Mouse (Mus musculus): ENCODE measurements around the gene Yipf6. TPM values are rescaled to one million over a fixed set of nuclear protein-coding genes. Genes with fewer than 3 reads are reported as not detected.
"Not testable (repeated sequence)": the region's sequence is repeated elsewhere in the genome, so short reads cannot be mapped to it uniquely, and the experiment has no call there.

Gene Yipf6
- polyA plus RNA-seq, 1 experiment: 24.8 TPM

- H3K27ac ChIP-seq (ENCODE audit: insufficient read depth, low read length): no peak overlapping the region
- H3K27me3 ChIP-seq (ENCODE audit: control insufficient read depth, insufficient read depth, low read length, poor library complexity, severe bottlenecking): no peaks in the 10 kb centered on the region
- no peaks in the 10 kb centered on the region for H3K9me3 ChIP-seq (replicated peaks; ENCODE audit: control insufficient read depth, insufficient read depth, low read length, poor library complexity, severe bottlenecking)
- H3K9ac ChIP-seq (ENCODE audit: low read depth, poor library complexity, severe bottlenecking): no peak overlapping the region
- no peaks in the 10 kb centered on the region for H3K36me3 ChIP-seq (ENCODE audit: control insufficient read depth, insufficient read depth, low read length, poor library complexity, severe bottlenecking)
- H3K4me3 ChIP-seq (ENCODE audit: low read depth, low read length): no peak overlapping the region
- TF ChIP-seq POLR2A (IDR thresholded peaks at IDR 0.05; ENCODE audit: insufficient read depth, low read length) (no peak), EP300 (IDR thresholded peaks at IDR 0.05; ENCODE audit: insufficient read depth, low read depth, low read length) (no peak), CTCF (IDR thresholded peaks at IDR 0.05; ENCODE audit: low read depth, low read length) (no peak)
- H3K4me1 ChIP-seq (ENCODE audit: control insufficient read depth, insufficient read depth, low read length): no peaks in the 10 kb centered on the region
Observed at GRCm38 (mm10) chrX:98963742-98964141, 27.6 kb downstream of the Yipf6 start.

DNA sequence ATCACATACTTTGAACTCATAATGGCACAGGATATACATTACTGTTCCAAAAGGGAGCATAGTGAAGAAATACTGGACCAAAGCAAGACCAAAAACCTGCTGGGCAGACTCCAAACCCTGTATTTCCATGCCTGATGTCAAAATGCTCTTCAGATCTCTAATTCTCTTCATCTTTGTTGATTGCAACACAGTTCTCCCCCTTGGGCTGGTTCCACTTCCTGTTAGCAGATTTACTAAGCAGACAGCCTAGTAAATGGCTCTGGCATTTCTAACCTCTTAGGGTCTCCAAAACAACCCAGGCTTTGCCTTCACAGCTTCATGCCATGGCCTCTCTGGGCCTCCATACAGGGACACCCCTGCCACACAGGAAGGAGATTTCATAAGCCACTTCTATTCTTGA lies 28.4 kb downstream of the Yipf6 start:
- Histone ChIP-seq H3K4me3 (ENCODE audit: low read depth, low read length) (no peak overlapping the region), H3K27ac (ENCODE audit: insufficient read depth, low read length) (no peak overlapping the region), H3K27me3 (ENCODE audit: control insufficient read depth, insufficient read depth, low read length, poor library complexity, severe bottlenecking) (no peaks in the 10 kb centered on the region)

DNA sequence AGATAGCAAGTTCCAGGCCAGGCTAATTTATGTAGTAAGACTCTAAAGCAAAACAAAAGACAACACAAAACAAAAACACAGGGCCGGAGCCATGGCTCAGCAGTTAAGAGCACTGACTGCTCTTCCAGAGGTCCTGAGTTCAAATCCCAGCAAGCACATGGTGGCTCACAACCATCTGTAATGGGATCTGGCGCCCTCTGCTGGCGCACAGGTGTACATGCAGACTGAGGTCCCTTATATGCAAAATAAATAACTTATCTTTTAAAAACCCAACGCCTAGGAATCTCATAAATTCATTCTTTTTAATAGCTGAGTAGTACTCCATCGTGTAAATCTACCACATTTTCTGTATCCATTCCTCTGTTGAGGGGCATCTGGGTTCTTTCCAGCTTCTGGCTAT lies 50.5 kb downstream of the Yipf6 start:
- H3K4me3 ChIP-seq (ENCODE audit: low read depth, low read length); H3K4me1 ChIP-seq (ENCODE audit: control insufficient read depth, insufficient read depth, low read length); H3K9me3 ChIP-seq (replicated peaks; ENCODE audit: control insufficient read depth, insufficient read depth, low read length, poor library complexity, severe bottlenecking); H3K9ac ChIP-seq (ENCODE audit: low read depth, poor library complexity, severe bottlenecking); H3K36me3 ChIP-seq (ENCODE audit: control insufficient read depth, insufficient read depth, low read length, poor library complexity, severe bottlenecking); H3K27ac ChIP-seq (ENCODE audit: insufficient read depth, low read length); H3K27me3 ChIP-seq (ENCODE audit: control insufficient read depth, insufficient read depth, low read length, poor library complexity, severe bottlenecking): not testable (repeated sequence)
- peak; percentile 34 for TF ChIP-seq CTCF (IDR thresholded peaks at IDR 0.05; ENCODE audit: low read depth, low read length)

More for the DNA sequence above, 28.4 kb downstream of the Yipf6 start:
- no peaks in the 10 kb centered on the region for H3K4me1 ChIP-seq (ENCODE audit: control insufficient read depth, insufficient read depth, low read length)
- H3K36me3 ChIP-seq (ENCODE audit: control insufficient read depth, insufficient read depth, low read length, poor library complexity, severe bottlenecking): no peaks in the 10 kb centered on the region
- TF ChIP-seq CTCF (IDR thresholded peaks at IDR 0.05; ENCODE audit: low read depth, low read length) (no peak), POLR2A (IDR thresholded peaks at IDR 0.05; ENCODE audit: insufficient read depth, low read length) (no peak), EP300 (IDR thresholded peaks at IDR 0.05; ENCODE audit: insufficient read depth, low read depth, low read length) (no peak)
- H3K9ac ChIP-seq (ENCODE audit: low read depth, poor library complexity, severe bottlenecking): no peak overlapping the region
- no peaks in the 10 kb centered on the region for H3K9me3 ChIP-seq (replicated peaks; ENCODE audit: control insufficient read depth, insufficient read depth, low read length, poor library complexity, severe bottlenecking)

GRCm38 (mm10) chrX:98989574-98989973 lies 53.5 kb downstream of the Yipf6 start:
- no peak for TF ChIP-seq POLR2A (IDR thresholded peaks at IDR 0.05; ENCODE audit: insufficient read depth, low read length)
- TF ChIP-seq EP300 (IDR thresholded peaks at IDR 0.05; ENCODE audit: insufficient read depth, low read depth, low read length): no peak
- TF ChIP-seq CTCF (IDR thresholded peaks at IDR 0.05; ENCODE audit: low read depth, low read length): peak; percentile 23
- H3K27me3 ChIP-seq (ENCODE audit: control insufficient read depth, insufficient read depth, low read length, poor library complexity, severe bottlenecking): no peaks in the 10 kb centered on the region
- H3K36me3 ChIP-seq (ENCODE audit: control insufficient read depth, insufficient read depth, low read length, poor library complexity, severe bottlenecking): no peaks in the 10 kb centered on the region
- no peak overlapping the region for H3K4me3 ChIP-seq (ENCODE audit: low read depth, low read length)
- H3K9me3 ChIP-seq (replicated peaks; ENCODE audit: control insufficient read depth, insufficient read depth, low read length, poor library complexity, severe bottlenecking): no peaks in the 10 kb centered on the region
- H3K27ac ChIP-seq (ENCODE audit: insufficient read depth, low read length): no peak overlapping the region
- H3K4me1 ChIP-seq (ENCODE audit: control insufficient read depth, insufficient read depth, low read length): no peaks in the 10 kb centered on the region
- H3K9ac ChIP-seq (ENCODE audit: low read depth, poor library complexity, severe bottlenecking): no peak overlapping the region

Other genes starting within 250 kb of the Yipf6 start
- 4.4 and 5.9 TPM in 2 replicates for gene Ophn1, start 45.3 kb upstream of the Yipf6 start, polyA plus RNA-seq (2011; ENCODE audit: insufficient read depth, insufficient read length, low read depth, missing spikeins)
- gene Stard8, start 66.9 kb downstream of the Yipf6 start, polyA plus RNA-seq (2011; ENCODE audit: insufficient read depth, insufficient read length, low read depth, missing spikeins): 24.5 and 24.8 TPM in 2 replicates
- 9.9 and 10.7 TPM in 2 replicates for gene Efnb1, start 199.8 kb downstream of the Yipf6 start, polyA plus RNA-seq (2011; ENCODE audit: insufficient read depth, insufficient read length, low read depth, missing spikeins)

Data from ES-Bruce4 (cell line).